Mouse (Mus musculus): ENCODE measurements around the gene Qdpr.

Qdpr gene

DNA sequence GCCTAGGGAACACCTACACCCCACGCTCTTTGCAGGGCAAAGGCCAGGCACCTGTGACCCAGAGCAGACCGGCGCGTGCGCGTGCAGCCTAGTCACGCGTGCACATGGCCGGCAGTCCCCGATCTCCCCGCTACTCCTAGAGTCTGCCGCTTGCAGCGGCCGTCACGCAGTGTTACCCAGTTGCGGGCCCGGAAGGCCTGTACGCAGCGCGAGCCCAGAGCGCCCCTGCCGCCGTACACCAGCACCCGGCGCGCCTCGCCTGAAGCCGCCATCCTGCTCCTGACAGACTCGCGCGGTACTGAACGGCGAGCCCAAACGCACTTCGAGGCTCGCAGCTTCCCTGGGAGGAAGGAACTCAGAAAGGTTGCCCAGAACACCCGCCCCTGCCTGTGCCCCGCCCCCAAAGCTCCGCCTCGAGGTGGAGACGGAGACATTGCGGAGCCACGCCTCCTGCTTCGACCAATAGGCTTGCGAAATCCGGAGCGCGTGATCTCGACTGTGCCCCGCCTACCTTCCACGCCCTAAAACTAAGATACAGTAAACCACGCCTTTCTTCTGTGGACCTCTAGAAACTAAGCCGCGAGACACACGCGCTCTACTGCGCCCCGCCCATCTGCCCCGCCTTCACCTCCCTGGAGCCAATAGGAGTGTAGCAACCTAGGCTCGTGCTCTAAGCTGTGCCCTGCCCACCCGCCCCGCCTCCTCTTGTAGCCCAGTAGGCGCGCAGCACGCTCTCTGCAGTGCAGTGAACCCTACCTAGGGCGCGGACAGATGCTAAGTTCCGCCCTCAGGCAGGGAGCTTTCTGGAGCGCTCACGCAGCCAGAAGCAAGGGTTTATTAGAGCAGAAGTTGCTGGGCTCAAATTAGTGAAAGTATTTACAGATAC, at the start of gene Qdpr:
Gene Qdpr, minus strand, starts transcription at position 406 of the 886 bp plus-strand sequence.
- in situ Hi-C loops (cut with MboI; ENCODE audit: low sequenced_read_pairs), result no loop called here

GRCm38 (mm10) chr5:45497564-45497963, 47.5 kb upstream of the Qdpr start:
- in situ Hi-C loops (cut with MboI; ENCODE audit: low sequenced_read_pairs), result no loop called here

GRCm38 (mm10) chr5:45496930-45497550, 47.0 kb upstream of the Qdpr start:
- in situ Hi-C loops (cut with MboI; ENCODE audit: low sequenced_read_pairs), result no loop called here

DNA sequence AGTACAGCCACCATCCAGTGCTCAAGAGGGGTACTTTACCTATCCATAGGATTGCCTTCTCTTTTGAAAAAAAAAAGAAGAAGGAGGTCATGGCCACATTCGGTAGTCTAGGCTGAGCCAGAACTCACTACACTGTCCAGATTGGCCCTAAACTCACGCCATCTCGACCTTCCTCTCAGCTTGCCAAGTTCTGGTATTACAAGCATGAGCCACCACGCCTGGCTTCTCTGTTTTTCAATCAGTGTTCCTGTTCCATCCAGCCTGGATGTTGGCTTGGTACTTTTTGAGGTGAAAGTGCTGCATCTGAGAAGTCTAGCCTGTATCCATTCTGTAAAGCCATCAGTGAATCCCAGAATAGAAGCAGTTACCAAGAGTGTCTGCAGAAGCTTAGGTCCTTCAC, 46.4 kb upstream of the Qdpr start:
- in situ Hi-C loops (cut with MboI; ENCODE audit: low sequenced_read_pairs), result no loop called here

DNA sequence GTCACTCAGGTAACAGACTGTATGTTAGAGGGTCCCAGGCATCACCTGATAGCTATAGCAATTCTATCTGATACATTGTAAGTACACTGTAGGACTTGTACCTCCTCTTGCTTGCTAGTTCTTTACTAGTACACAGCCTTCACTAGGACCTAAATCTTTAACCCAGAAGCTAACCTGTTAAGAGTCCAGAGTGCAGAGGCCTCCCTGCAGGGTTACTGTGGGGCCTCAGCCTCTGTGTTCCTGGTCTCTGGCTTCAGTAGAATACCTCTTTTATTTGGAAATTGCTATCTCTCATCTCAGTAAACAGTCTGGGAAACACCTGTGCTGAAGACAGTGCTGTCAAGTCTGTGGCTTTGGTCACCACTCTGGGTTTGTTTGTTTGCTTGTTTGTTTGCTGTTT, 46.0 kb upstream of the Qdpr start:
- in situ Hi-C loops (cut with MboI; ENCODE audit: low sequenced_read_pairs), result no loop called here

DNA sequence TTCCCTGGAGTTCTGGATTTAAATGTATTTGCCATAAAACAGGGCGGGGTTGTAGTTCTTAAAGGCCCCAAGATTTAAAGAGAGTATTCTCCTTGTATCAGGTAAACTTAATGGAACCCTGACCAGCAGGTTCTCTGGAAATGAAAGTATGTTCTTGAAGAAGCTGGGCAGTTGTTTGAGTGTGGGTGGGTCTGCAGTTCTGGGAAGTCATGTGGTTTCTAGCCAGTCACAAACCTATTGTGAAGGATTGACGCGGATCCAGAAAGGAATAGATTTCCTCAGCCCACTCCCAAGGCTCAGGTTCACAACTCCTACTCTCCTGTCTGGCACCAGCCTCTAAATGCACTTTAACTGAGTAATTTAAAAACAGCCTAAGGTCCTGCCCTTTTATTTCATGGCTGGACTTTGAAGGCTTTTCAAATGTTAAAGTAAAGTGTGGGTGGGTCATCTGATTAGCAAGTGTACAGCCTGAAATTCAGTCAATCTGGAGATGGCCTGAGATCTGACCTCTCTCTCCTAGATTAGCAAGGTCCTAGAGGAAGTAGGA, 45.5 kb upstream of the Qdpr start:
- in situ Hi-C loops (cut with MboI; ENCODE audit: low sequenced_read_pairs), result no loop called here

DNA sequence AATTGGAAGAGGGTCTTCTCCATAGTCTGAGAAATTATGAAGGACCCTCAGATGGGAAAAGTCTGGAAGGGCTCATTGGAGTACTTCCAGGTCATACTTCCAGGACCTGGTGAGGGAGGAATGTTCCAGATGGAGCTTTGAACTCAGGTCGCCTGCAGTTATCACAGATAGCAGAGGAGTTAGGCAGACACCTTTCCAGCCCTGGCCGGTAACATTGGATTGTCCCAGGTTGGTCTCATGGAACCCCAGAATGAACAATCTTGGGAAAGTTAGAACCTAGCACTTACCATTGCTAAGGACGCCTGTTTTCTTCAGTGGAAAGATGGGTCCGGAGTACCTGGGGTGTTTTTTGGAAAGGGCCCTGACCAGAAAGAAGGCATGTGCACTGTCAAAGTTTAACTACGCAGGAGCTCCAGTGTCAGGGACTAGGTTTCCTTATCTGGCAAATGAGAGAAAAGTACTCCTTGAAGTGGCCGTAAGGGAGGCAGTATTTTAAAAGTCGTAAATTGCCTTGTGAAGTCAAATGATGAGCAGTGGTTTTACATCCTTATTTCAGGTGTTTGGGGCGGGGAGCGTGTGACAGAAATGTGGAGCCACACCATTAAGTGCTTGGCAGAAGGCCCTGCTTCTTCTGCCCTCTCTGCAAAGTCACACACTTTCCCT, 44.2 kb upstream of the Qdpr start:
- in situ Hi-C loops (cut with MboI; ENCODE audit: low sequenced_read_pairs), result no loop called here

- in situ Hi-C loops (cut with MboI; ENCODE audit: low sequenced_read_pairs), result no loop called here
Observed at GRCm38 (mm10) chr5:45493191-45494092, 43.4 kb upstream of the Qdpr start, which contains the start of gene Lap3. Gene Lap3, plus strand, starts transcription at chr5:45493374.

DNA sequence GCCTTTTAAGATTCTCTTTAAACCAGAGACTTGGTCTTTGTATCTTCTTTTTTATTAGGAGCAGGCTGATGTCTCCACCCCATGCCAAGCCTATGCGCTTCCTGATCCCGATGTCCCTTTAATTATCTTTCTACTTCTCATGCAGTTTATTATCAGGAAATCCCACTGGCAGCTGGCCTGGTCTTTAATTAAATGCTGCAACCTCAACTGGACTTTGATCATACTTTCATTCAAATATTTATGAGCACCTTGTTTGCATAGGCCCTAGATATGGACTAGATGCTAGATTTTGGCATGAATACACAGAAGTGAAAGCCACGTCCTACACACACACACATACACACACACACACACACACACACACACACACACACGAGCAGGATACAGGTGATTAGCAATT, 41.7 kb upstream of the Qdpr start:
- in situ Hi-C loops (cut with MboI; ENCODE audit: low sequenced_read_pairs), result no loop called here

DNA sequence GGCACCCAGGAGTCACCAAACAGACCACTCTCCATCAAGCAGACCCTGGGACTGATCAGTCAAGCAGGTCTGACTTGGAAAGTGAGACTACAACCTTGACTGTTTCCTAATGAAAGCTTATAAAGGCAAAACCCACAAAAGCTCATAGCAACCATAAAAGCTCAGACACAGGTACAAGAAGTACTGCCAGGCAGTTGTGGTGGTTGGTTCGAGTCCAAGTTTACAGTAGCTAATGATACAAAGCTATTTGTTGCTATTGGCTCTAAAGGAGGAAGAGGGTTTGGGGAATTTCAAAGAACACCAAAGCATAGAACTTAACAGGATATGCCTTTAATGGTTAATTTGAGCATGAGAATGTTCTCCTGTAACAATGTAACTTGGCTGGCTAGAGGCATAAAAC, 33.6 kb upstream of the Qdpr start:
- in situ Hi-C loops (cut with MboI; ENCODE audit: low sequenced_read_pairs), result no loop called here

GRCm38 (mm10) chr5:45482607-45483006, 32.6 kb upstream of the Qdpr start:
- in situ Hi-C loops (cut with MboI; ENCODE audit: low sequenced_read_pairs), result no loop called here

DNA sequence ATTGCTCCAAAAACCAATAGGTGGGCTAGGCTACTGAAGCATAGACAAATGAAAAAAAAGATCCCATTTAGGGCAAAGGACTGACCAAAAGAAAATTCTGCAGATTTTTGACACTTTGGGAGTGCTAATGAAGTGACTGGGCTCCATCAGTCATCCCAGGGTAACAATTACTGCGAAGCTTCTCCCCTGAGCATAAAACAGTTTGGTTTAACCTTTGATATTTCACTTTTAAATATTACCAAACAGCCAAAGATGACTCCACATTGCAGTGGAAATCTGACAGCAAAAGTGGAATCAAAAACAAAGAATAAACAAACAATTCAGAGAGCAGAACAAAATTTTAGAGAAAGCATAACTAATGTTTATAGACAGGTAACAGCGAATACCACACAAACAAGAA, 31.1 kb upstream of the Qdpr start:
- in situ Hi-C loops (cut with MboI; ENCODE audit: low sequenced_read_pairs), result no loop called here

- in situ Hi-C loops (cut with MboI; ENCODE audit: low sequenced_read_pairs), result no loop called here
Observed at GRCm38 (mm10) chr5:45480066-45480465, 30.0 kb upstream of the Qdpr start.

DNA sequence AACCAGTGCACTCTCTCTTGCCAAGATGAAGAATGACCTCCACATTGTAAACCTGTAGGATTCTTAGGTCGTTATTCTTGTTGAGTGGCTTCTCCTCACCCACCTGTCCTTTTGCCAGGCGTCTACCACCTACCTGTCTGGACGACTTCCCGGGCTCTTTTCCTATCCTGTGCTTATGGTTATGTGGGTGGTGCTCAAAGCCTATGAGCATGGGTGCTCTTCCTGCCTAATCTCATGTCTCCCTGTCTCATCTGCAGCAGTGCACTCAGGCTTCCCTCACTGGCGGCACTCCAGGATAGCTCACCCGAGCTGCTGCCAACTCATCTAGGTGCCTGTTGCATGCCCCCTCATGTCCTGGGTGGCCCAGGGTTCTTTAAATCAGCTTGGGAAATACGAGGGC, 27.6 kb upstream of the Qdpr start:
- in situ Hi-C loops (cut with MboI; ENCODE audit: low sequenced_read_pairs), result loop anchor here (10.0 kb wide), 2 partner anchors 187 to 867 kb away; partner anchors contain the start of gene Ncapg

GRCm38 (mm10) chr5:45476288-45476687, 26.3 kb upstream of the Qdpr start:
- in situ Hi-C loops (cut with MboI; ENCODE audit: low sequenced_read_pairs), result loop anchor here (10.0 kb wide), 2 partner anchors 189 to 869 kb away; partner anchors contain the start of gene Ncapg

- in situ Hi-C loops (cut with MboI; ENCODE audit: low sequenced_read_pairs), result loop anchor here (10.0 kb wide), 2 partner anchors 189 to 869 kb away; partner anchors contain the start of gene Ncapg
Observed at GRCm38 (mm10) chr5:45475771-45476170, 25.7 kb upstream of the Qdpr start.

- in situ Hi-C loops (cut with MboI; ENCODE audit: low sequenced_read_pairs), result loop anchor here (10.0 kb wide), 2 partner anchors 190 to 870 kb away; partner anchors contain the start of gene Ncapg
Observed at GRCm38 (mm10) chr5:45474758-45475157, 24.7 kb upstream of the Qdpr start.

DNA sequence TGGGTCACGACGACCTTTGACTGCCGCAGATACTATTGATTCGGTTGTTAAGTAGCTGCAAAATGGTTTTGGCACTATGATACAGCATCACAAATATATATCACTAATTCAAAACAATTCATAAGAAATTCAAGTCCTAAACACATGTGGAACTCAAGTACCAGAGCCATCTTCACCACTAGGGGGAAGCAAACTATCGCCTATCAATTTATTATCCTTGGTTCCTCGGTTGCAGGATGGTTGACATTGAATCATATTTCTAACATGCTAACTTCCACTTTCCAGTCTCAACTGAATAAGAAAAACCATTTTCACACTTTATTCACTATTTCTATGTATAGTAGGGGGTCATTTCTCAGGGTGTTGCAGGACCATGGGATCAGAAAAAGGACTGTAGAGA, 24.2 kb upstream of the Qdpr start:
- in situ Hi-C loops (cut with MboI; ENCODE audit: low sequenced_read_pairs), result loop anchor here (10.0 kb wide), 2 partner anchors 191 to 871 kb away; partner anchors contain the start of gene Ncapg

DNA sequence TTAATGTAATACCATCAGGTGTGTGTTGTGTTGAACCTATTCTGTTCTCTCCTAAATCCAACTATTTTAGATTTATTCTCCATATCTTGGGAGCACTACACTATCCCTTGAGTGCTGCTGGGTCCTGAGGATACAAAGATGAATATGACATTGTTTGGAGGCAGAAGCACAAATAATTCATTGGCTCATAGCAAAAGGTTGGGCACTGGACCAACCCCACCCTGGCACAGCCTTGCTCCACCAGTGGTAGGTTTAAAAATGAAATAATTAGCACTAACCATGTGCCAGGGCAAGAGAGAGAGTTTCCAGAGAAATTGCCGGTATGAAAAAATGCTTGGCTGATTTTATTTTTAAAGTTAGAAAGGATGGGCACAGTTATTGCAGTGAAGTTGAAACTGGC, 23.5 kb upstream of the Qdpr start:
- in situ Hi-C loops (cut with MboI; ENCODE audit: low sequenced_read_pairs), result loop anchor here (10.0 kb wide), 2 partner anchors 191 to 871 kb away; partner anchors contain the start of gene Ncapg

All from CH12F3 (cell line).